Mouse (Mus musculus): ENCODE results near the gene Stk25. TPM values are rescaled to one million over a fixed set of nuclear protein-coding genes. Genes with fewer than 3 reads are reported as not detected.

Stk25 gene
- polyA plus RNA-seq, 1 experiment from 2014 or later = 186 TPM

DNA sequence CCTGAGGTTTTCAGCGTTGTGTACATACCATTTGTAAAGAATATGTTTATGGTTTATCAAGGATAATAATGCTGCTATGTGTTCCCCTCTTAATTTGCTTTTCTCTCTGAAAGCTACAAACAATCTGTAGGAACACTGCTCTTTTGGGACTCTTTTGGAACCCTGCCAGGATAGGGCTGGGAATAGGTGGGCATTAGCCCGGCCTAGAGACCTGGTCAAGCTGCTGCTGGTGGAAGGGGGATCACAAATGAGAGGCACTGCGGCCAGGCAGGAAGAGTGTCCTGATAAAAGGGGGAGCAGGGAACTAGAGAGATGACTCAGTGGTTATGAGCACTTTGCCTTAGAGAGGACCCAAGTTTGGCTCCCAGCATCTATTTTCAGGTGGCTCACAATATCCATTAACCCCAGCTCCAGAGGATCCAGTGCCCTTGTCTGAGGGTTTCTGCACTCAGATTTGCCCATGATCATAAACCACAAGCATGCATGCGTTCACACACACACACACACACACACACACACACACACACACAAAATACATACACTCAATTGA lies 49.7 kb downstream of the Stk25 start:
- H3K9ac ChIP-seq (ENCODE audit: low read length) = no peak overlapping the region
- H3K9me3 ChIP-seq (ENCODE audit: control insufficient read depth, low read length) = no peaks in the 10 kb centered on the region
- H3K4me2 ChIP-seq (ENCODE audit: low read depth, low read length, severe bottlenecking) = no peak overlapping the region
- no peaks in the 10 kb centered on the region for H3K4me1 ChIP-seq (replicated peaks; ENCODE audit: control insufficient read depth, insufficient read depth, low read length)
- H3K27ac ChIP-seq (ENCODE audit: low read depth, low read length) = no peak overlapping the region
- no peaks in the 10 kb centered on the region for H3K36me3 ChIP-seq (ENCODE audit: control insufficient read depth, insufficient read depth, low read length)
- no peak for ATAC-seq (replicated peaks; ENCODE audit: low FRiP score)
- WGBS = 86% methylated on average over 4 of the region's 4 CpGs
- no peaks in the 10 kb centered on the region for H3K27me3 ChIP-seq (ENCODE audit: control insufficient read depth, insufficient read depth, low read length)
- no peak overlapping the region for H3K4me3 ChIP-seq (ENCODE audit: low read depth, low read length)
- no peak for DNase-seq (ENCODE audit: low spot score)

DNA sequence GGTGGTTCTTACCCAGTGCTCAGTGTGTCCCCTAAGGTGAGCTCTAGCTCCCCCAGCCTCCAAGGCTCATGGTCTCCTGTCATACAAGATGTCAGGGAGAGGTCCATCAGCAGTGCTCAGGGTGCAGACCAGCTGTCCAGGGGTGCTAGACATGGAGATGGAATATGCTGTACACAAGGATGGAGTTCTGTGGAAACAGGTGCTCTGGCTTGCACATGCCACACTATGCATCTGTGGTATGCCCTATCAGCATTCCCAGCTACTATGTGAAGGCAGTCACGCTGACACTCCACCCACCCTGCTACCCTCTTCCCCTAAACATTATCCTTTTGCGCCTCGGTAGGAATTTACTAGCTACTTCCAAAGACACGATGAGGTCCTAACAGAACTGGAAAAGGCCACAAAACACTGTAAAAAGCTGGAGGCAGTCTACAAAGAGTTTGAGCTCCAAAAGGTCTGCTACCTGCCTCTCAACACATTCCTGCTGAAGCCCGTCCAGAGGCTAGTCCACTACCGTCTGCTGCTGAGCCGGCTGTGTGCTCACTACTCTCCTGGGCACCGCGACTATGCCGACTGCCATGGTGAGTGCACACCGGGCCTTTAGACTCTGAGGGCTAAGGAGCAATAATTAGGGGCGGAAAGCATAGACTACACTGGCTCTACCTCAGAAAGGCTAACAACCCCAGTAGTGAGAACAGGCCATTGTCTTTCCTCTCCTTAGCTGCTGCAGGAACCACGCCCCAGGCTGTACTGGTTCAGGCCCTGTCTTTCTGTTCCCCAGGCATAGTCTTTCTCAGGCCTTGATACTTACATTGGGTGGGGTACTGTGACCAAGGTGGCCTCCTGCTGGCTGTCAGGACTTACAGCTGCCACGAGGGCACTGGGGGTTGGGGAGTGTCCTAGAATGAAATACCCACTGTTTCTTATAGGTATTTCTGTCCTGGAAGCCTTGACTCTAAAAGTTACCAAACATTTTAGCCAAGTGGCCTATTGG lies 51.1 kb downstream of the Stk25 start:
- no peaks in the 10 kb centered on the region for H3K36me3 ChIP-seq (ENCODE audit: control insufficient read depth, insufficient read depth, low read length)
- H3K4me1 ChIP-seq (replicated peaks; ENCODE audit: control insufficient read depth, insufficient read depth, low read length) = no peaks in the 10 kb centered on the region
- DNase-seq (ENCODE audit: low spot score) = no peak
- no peak overlapping the region for H3K4me3 ChIP-seq (ENCODE audit: low read depth, low read length)
- H3K27ac ChIP-seq (ENCODE audit: low read depth, low read length) = no peak overlapping the region
- H3K4me2 ChIP-seq (ENCODE audit: low read depth, low read length, severe bottlenecking) = no peak overlapping the region
- no peak overlapping the region for H3K9ac ChIP-seq (ENCODE audit: low read length)
- no peaks in the 10 kb centered on the region for H3K9me3 ChIP-seq (ENCODE audit: control insufficient read depth, low read length)
- no peaks in the 10 kb centered on the region for H3K27me3 ChIP-seq (ENCODE audit: control insufficient read depth, insufficient read depth, low read length)
- 78% methylated on average over 14 of the region's 14 CpGs for WGBS
- ATAC-seq (replicated peaks; ENCODE audit: low FRiP score) = no peak

DNA sequence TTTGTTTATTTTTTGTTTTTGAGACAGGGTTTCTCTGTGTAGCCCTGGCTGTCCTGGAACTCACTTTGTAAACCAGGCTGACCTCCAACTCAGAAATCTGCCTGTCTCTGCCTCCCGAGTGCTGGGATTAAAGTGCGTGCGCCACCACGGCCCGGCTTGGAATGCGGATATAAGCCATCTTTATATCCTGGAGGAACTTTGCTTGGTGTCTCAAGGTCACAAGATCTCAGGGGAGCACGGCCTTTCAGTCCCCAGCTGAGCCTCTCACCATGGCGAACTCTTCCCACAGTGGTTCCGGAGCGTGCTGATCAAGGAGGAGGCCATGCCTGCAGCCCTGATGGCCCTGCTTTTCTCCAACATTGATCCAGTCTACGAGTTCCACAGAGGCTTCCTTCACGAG lies 54.5 kb downstream of the Stk25 start:
- Histone ChIP-seq H3K27ac (ENCODE audit: low read depth, low read length) (no peak overlapping the region), H3K4me3 (ENCODE audit: low read depth, low read length) (no peak overlapping the region), H3K4me2 (ENCODE audit: low read depth, low read length, severe bottlenecking) (no peak overlapping the region), H3K9ac (ENCODE audit: low read length) (no peak overlapping the region), H3K36me3 (ENCODE audit: control insufficient read depth, insufficient read depth, low read length) (no peaks in the 10 kb centered on the region), H3K27me3 (ENCODE audit: control insufficient read depth, insufficient read depth, low read length) (no peaks in the 10 kb centered on the region), H3K4me1 (replicated peaks; ENCODE audit: control insufficient read depth, insufficient read depth, low read length) (no peaks in the 10 kb centered on the region), H3K9me3 (ENCODE audit: control insufficient read depth, low read length) (no peaks in the 10 kb centered on the region)
- DNase-seq (ENCODE audit: low spot score) (no peak), ATAC-seq (replicated peaks; ENCODE audit: low FRiP score) (no peak)
- WGBS = 95% methylated on average over 12 of the region's 12 CpGs

DNA sequence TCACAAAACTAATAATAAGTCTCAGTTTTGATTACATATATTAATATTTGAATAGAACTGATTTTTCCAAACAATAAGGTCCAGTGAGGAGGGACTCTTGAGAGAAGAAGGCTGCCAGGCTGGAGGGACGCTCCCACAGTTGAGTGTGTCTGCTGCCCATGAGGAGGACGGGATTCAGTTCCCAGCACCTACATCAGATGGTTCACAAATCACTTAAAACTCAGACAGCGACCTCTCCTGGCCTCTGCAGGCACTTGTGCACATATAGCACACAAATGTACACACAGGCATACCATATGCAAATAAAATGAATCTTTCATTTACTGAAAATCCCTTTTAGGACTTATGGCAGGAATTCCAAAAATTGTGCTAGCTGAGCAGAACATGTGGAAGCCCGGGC lies 55.5 kb downstream of the Stk25 start:
- H3K36me3 ChIP-seq (ENCODE audit: control insufficient read depth, insufficient read depth, low read length) = no peaks in the 10 kb centered on the region
- no peak for DNase-seq (ENCODE audit: low spot score)
- H3K27me3 ChIP-seq (ENCODE audit: control insufficient read depth, insufficient read depth, low read length) = no peaks in the 10 kb centered on the region
- no peaks in the 10 kb centered on the region for H3K4me1 ChIP-seq (replicated peaks; ENCODE audit: control insufficient read depth, insufficient read depth, low read length)
- H3K9ac ChIP-seq (ENCODE audit: low read length) = no peak overlapping the region
- ATAC-seq (replicated peaks; ENCODE audit: low FRiP score) = no peak
- H3K9me3 ChIP-seq (ENCODE audit: control insufficient read depth, low read length) = no peaks in the 10 kb centered on the region
- H3K4me3 ChIP-seq (ENCODE audit: low read depth, low read length) = no peak overlapping the region
- no peak overlapping the region for H3K27ac ChIP-seq (ENCODE audit: low read depth, low read length)
- H3K4me2 ChIP-seq (ENCODE audit: low read depth, low read length, severe bottlenecking) = no peak overlapping the region
- 81% methylated on average over 4 of the region's 4 CpGs for WGBS

DNA sequence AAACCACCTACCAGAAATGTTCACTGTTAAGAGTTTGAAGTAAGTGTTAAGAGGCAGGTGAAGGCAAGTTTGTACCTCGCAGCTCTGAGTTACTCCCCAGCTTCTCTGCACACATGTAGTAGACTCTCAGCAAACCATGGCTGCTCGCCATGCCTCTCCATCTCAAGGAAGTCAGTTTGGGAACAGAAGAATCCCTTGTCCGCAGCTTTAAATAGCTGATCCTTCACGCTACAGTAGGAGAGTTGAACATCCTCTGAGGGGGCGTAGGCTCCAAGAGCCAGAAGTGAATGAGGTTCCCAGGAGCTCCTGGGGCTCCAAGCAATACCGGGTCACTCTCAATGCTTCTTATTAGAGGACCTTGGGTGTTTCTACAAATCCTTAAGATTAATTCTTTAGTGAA lies 62.5 kb downstream of the Stk25 start:
- no peaks in the 10 kb centered on the region for H3K36me3 ChIP-seq (ENCODE audit: control insufficient read depth, insufficient read depth, low read length)
- WGBS = 72% methylated on average over 6 of the region's 6 CpGs
- no peak overlapping the region for H3K27ac ChIP-seq (ENCODE audit: low read depth, low read length)
- H3K9ac ChIP-seq (ENCODE audit: low read length) = no peak overlapping the region
- no peaks in the 10 kb centered on the region for H3K27me3 ChIP-seq (ENCODE audit: control insufficient read depth, insufficient read depth, low read length)
- H3K4me2 ChIP-seq (ENCODE audit: low read depth, low read length, severe bottlenecking) = no peak overlapping the region
- ATAC-seq (replicated peaks; ENCODE audit: low FRiP score) (no peak), DNase-seq (ENCODE audit: low spot score) (no peak)
- no peak overlapping the region for H3K4me3 ChIP-seq (ENCODE audit: low read depth, low read length)
- H3K9me3 ChIP-seq (ENCODE audit: control insufficient read depth, low read length) = no peaks in the 10 kb centered on the region
- H3K4me1 ChIP-seq (replicated peaks; ENCODE audit: control insufficient read depth, insufficient read depth, low read length) = no peaks in the 10 kb centered on the region

DNA sequence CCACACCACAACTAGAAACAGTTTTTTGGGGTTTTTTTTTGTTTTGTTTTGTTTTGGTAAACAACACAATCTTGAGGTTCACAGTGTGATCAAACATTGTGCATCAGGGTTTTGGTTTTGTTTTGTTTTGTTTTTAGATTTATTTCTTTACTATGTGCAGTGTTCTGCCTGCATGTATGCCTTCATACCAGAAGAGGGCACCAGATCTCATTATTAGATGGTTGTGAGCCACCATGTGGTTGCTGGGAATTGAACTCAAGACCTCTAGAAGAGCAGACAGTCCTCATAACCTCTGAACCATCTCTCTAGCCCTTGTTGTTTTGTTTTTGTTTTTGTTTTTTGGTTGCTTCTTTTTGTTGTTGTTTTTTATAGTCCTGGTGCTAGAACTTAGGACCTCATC lies 64.5 kb downstream of the Stk25 start:
- Histone ChIP-seq H3K36me3 (ENCODE audit: control insufficient read depth, insufficient read depth, low read length) (no peaks in the 10 kb centered on the region), H3K9me3 (ENCODE audit: control insufficient read depth, low read length) (no peaks in the 10 kb centered on the region), H3K4me1 (replicated peaks; ENCODE audit: control insufficient read depth, insufficient read depth, low read length) (no peaks in the 10 kb centered on the region), H3K27me3 (ENCODE audit: control insufficient read depth, insufficient read depth, low read length) (no peaks in the 10 kb centered on the region), H3K4me2 (ENCODE audit: low read depth, low read length, severe bottlenecking) (no peak overlapping the region), H3K9ac (ENCODE audit: low read length) (no peak overlapping the region), H3K27ac (ENCODE audit: low read depth, low read length) (no peak overlapping the region), H3K4me3 (ENCODE audit: low read depth, low read length) (no peak overlapping the region)
- DNase-seq (ENCODE audit: low spot score) (no peak), ATAC-seq (replicated peaks; ENCODE audit: low FRiP score) (no peak)

DNA sequence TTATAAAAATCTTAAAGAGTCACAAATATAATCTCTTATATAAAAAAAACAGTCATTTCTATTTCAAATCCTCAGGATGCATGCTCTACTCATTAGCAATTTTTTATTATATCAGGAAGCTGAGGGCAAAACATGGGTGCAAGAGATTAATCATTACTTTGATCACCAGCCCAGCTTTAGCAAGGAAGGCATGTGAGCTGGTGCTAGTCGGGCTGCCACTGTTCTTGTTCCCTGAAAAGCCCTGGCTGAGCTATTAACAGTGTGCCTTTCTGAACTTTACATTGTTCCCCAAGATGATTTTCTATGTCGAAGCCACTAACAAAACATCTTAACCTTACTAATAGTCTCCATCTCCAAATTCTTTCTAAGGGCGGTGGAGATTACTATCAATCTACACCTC lies 70.1 kb downstream of the Stk25 start:
- H3K27ac ChIP-seq (ENCODE audit: low read depth, low read length) = no peak overlapping the region
- H3K9me3 ChIP-seq (ENCODE audit: control insufficient read depth, low read length) = no peaks in the 10 kb centered on the region
- no peak overlapping the region for H3K4me2 ChIP-seq (ENCODE audit: low read depth, low read length, severe bottlenecking)
- H3K36me3 ChIP-seq (ENCODE audit: control insufficient read depth, insufficient read depth, low read length) = no peaks in the 10 kb centered on the region
- no peak overlapping the region for H3K4me3 ChIP-seq (ENCODE audit: low read depth, low read length)
- 80% methylated on average over 3 of the region's 3 CpGs for WGBS
- no peak overlapping the region for H3K9ac ChIP-seq (ENCODE audit: low read length)
- DNase-seq (ENCODE audit: low spot score) (no peak), ATAC-seq (replicated peaks; ENCODE audit: low FRiP score) (no peak)
- H3K4me1 ChIP-seq (replicated peaks; ENCODE audit: control insufficient read depth, insufficient read depth, low read length) = no peaks in the 10 kb centered on the region
- no peaks in the 10 kb centered on the region for H3K27me3 ChIP-seq (ENCODE audit: control insufficient read depth, insufficient read depth, low read length)

DNA sequence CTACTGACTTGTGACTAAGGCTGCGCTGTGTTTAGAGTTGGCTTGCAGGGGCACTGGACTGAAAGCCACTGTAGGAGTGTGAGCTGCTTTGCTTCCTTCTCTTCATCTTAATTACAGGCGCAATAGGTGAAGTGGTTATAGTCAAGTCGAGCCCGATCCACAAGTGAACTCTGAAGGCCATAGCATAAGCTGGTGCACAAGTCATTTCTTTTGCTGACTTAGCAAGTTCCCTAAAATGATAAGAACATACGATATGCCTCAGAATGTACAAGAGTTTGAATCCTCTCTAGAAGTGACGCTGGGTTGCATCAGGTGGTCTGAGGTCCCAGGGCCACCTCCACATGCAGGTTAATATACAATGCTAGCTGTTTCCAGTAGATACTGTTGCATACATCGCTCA lies 76.9 kb downstream of the Stk25 start:
- ATAC-seq (replicated peaks; ENCODE audit: low FRiP score) (no peak), DNase-seq (ENCODE audit: low spot score) (no peak)
- H3K36me3 ChIP-seq (ENCODE audit: control insufficient read depth, insufficient read depth, low read length) = no peaks in the 10 kb centered on the region
- no peak overlapping the region for H3K4me3 ChIP-seq (ENCODE audit: low read depth, low read length)
- H3K4me1 ChIP-seq (replicated peaks; ENCODE audit: control insufficient read depth, insufficient read depth, low read length) = no peaks in the 10 kb centered on the region
- no peak overlapping the region for H3K4me2 ChIP-seq (ENCODE audit: low read depth, low read length, severe bottlenecking)
- H3K27me3 ChIP-seq (ENCODE audit: control insufficient read depth, insufficient read depth, low read length) = no peaks in the 10 kb centered on the region
- H3K9me3 ChIP-seq (ENCODE audit: control insufficient read depth, low read length) = no peaks in the 10 kb centered on the region
- WGBS = 94% methylated on average over 7 of the region's 7 CpGs
- no peak overlapping the region for H3K27ac ChIP-seq (ENCODE audit: low read depth, low read length)
- no peak overlapping the region for H3K9ac ChIP-seq (ENCODE audit: low read length)

DNA sequence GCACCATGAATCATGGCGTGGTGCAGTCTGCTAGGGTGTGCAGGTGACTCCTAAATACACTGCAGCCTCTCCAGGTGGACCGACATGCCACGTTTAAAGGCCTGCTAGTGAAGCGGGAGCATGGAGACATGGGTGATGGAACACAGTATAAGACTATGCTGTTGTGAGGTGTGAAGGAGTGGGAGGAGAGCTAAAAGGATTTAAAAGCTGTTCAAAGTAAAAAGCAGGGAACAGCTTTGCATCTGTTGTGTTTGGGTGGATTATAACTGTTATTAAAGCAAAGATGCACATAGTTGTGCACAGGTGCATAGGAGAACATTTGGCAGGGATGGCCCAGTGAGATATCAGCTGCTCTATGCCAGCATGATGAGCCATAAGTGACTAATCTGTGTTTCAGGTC lies 80.6 kb downstream of the Stk25 start:
- 90% methylated on average over 4 of the region's 4 CpGs for WGBS
- no peak overlapping the region for H3K4me3 ChIP-seq (ENCODE audit: low read depth, low read length)
- DNase-seq (ENCODE audit: low spot score) = no peak
- no peak overlapping the region for H3K4me2 ChIP-seq (ENCODE audit: low read depth, low read length, severe bottlenecking)
- H3K4me1 ChIP-seq (replicated peaks; ENCODE audit: control insufficient read depth, insufficient read depth, low read length) = no peaks in the 10 kb centered on the region
- ATAC-seq (replicated peaks; ENCODE audit: low FRiP score) = no peak
- H3K9ac ChIP-seq (ENCODE audit: low read length) = no peak overlapping the region
- no peaks in the 10 kb centered on the region for H3K9me3 ChIP-seq (ENCODE audit: control insufficient read depth, low read length)
- H3K27ac ChIP-seq (ENCODE audit: low read depth, low read length) = no peak overlapping the region
- H3K36me3 ChIP-seq (ENCODE audit: control insufficient read depth, insufficient read depth, low read length) = no peaks in the 10 kb centered on the region
- H3K27me3 ChIP-seq (ENCODE audit: control insufficient read depth, insufficient read depth, low read length) = no peaks in the 10 kb centered on the region

Measured in forebrain, embryonic 11.5 days (tissue).